Mouse (Mus musculus) activated CD4-positive, CD25-positive, alpha-beta regulatory T cell, adult 4 months (primary cell): ENCODE data around the gene Cyp2w1. TPM values are rescaled to one million over a fixed set of nuclear protein-coding genes. Genes with fewer than 3 reads are reported as not detected.
A peak's percentile ranks its signal among the peaks of the same experiment; 100 is the strongest.

Source experiments
- ATAC-seq: one replicate; pipeline ENCODE4 v1.8.0; 2017
- polyA plus RNA-seq, 2 experiments: library from polyadenylated mRNA; unstranded; fragments of 100-300 nt; shearing (Covaris generic); gene quantifications; one replicate each; pipeline ENCODE4 v1.2.1; 2017

Cyp2w1 gene
- polyA plus RNA-seq, 2 experiments from 2014 or later, result not detected

- ATAC-seq, result no peak
Observed at GRCm38 (mm10) chr5:139364911-139365571, 12.6 kb downstream of the Cyp2w1 start.

GRCm38 (mm10) chr5:139365827-139366226 is 13.4 kb downstream of the Cyp2w1 start:
- no peak for ATAC-seq

GRCm38 (mm10) chr5:139366484-139366883 is 14.1 kb downstream of the Cyp2w1 start:
- no peak for ATAC-seq

- no peak for ATAC-seq
Observed at GRCm38 (mm10) chr5:139367884-139368458, 15.6 kb downstream of the Cyp2w1 start.

- no peak for ATAC-seq
Observed at GRCm38 (mm10) chr5:139368638-139369320, 16.4 kb downstream of the Cyp2w1 start.

- ATAC-seq, result no peak
Observed at GRCm38 (mm10) chr5:139370336-139370735, 17.9 kb downstream of the Cyp2w1 start.

GRCm38 (mm10) chr5:139371118-139371517 is 18.7 kb downstream of the Cyp2w1 start:
- ATAC-seq, result no peak

- ATAC-seq, result peak; percentile 95
Observed at GRCm38 (mm10) chr5:139371631-139372401, 19.4 kb downstream of the Cyp2w1 start.

GRCm38 (mm10) chr5:139373126-139373525 is 20.7 kb downstream of the Cyp2w1 start:
- ATAC-seq, result no peak

GRCm38 (mm10) chr5:139373889-139374444 is 21.6 kb downstream of the Cyp2w1 start:
- ATAC-seq, result no peak

- no peak for ATAC-seq
Observed at GRCm38 (mm10) chr5:139374841-139375240, 22.4 kb downstream of the Cyp2w1 start.

- peak; percentile 20 for ATAC-seq
Observed at GRCm38 (mm10) chr5:139377468-139378270, 25.3 kb downstream of the Cyp2w1 start, which contains the start of gene Gpr146. Gpr146 (plus strand) TSS chr5:139377697.

- ATAC-seq, result no peak
Observed at GRCm38 (mm10) chr5:139378271-139378556, 25.8 kb downstream of the Cyp2w1 start.

GRCm38 (mm10) chr5:139378986-139379629 is 26.7 kb downstream of the Cyp2w1 start:
- ATAC-seq, result no peak

- ATAC-seq, result no peak
Observed at GRCm38 (mm10) chr5:139379771-139380384, 27.5 kb downstream of the Cyp2w1 start.

- ATAC-seq, result no peak
Observed at GRCm38 (mm10) chr5:139380385-139381248, 28.2 kb downstream of the Cyp2w1 start.

GRCm38 (mm10) chr5:139381586-139382513 is 29.4 kb downstream of the Cyp2w1 start:
- ATAC-seq, result peak; percentile 69

GRCm38 (mm10) chr5:139382760-139383159 is 30.3 kb downstream of the Cyp2w1 start:
- ATAC-seq, result peak; percentile 75

GRCm38 (mm10) chr5:139383234-139383633 is 30.8 kb downstream of the Cyp2w1 start:
- ATAC-seq, result no peak
